Mouse (Mus musculus): ENCODE data around the gene Vps45.

DNA sequence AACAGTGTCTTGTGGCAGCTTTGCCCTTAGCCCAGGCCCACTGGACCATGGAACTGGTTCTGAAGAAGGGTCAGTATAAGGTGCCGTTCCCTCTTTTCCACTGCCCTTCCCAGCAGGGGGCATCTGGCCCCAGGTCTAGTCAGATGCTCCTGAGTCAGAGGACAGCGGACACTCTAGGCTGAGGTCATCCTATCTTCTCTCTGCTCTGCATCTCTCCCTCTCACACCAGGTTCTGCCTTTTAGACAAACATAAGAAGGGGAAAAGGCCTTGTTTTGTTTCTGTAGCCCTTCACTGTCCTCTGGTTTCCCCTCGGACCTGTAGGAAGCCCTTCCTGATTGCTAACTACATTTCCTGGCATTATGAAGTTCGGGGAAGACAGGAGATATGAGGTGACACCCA, 64.4 kb downstream of the Vps45 start:
- TF ChIP-seq CTCF (IDR thresholded peaks at IDR 0.05; ENCODE audit: control insufficient read depth, insufficient read depth, low read length) (peak; percentile 21; the same call in 1 of the 2 replicates), POLR2A (IDR thresholded peaks at IDR 0.05; ENCODE audit: borderline replicate concordance, control insufficient read depth, low read depth, low read length) (no peak)

Measured in bone marrow, adult 2 months (tissue).